Mouse (Mus musculus) limb, embryonic 15.5 days (tissue): ENCODE results near the gene Lrrfip2. TPM values are rescaled to one million over a fixed set of nuclear protein-coding genes. Genes with fewer than 3 reads are reported as not detected.

Source experiments
- ATAC-seq: fragments of 200-750 bp; cut with Nextera tagmentation; 2 replicates; pipeline ENCODE4 v1.8.0; 2017; ENCODE audit warnings: low read depth, moderate TSS enrichment; ENCODE audit not compliant: insufficient number of reproducible peaks, low FRiP score, low TSS enrichment
- H3K27ac ChIP-seq: fragments of 300-500 bp; sonication (generic); 2 replicates; pipeline ENCODE4 v1.5.1; 2015; ENCODE audit warnings: moderate library complexity, mild to moderate bottlenecking, inconsistent platforms
- H3K27me3 ChIP-seq: fragments of 300-500 bp; sonication (generic); 2 replicates; pipeline ENCODE4 v1.6.1; 2015; ENCODE audit warnings: inconsistent platforms
- H3K36me3 ChIP-seq: fragments of 300-500 bp; sonication (generic); 2 replicates; pipeline ENCODE4 v1.6.1; 2015; ENCODE audit warnings: inconsistent platforms
- H3K4me1 ChIP-seq: fragments of 300-500 bp; sonication (generic); 2 replicates; pipeline ENCODE4 v1.6.1; 2015; ENCODE audit warnings: inconsistent platforms
- H3K4me2 ChIP-seq: fragments of 300-500 bp; sonication (generic); 2 replicates; pipeline ENCODE4 v1.6.1; 2015; ENCODE audit warnings: mild to moderate bottlenecking, inconsistent platforms
- H3K4me3 ChIP-seq: fragments of 300-500 bp; sonication (generic); 2 replicates; pipeline ENCODE4 v1.5.1; 2015; ENCODE audit warnings: mild to moderate bottlenecking, inconsistent platforms
- H3K9ac ChIP-seq: fragments of 300-500 bp; sonication (generic); 2 replicates; pipeline ENCODE4 v1.6.1; 2015; ENCODE audit warnings: inconsistent platforms
- H3K9me3 ChIP-seq: fragments of 300-500 bp; sonication (generic); 2 replicates; pipeline ENCODE4 v1.6.1; 2016; ENCODE audit warnings: inconsistent platforms
- WGBS: fragments of 180-500 bp; shearing (Covaris S2); methylation state at CpG from one replicate; pipeline ENCODE4 v1.1.7; 2015; 5-methylcytosine and 5-hydroxymethylcytosine counted together
- polyA plus RNA-seq: library from polyadenylated mRNA; unstranded; fragments of >200 nt; fragmentation: Nextera tagmentation; extraction: Ambion mirVana; gene quantifications from 2 replicates; pipeline ENCODE4 v1.2.1, GENCODE M21; 2015

The Lrrfip2 gene
- polyA plus RNA-seq, 1 experiment from 2014 or later, result 39.7 TPM

DNA sequence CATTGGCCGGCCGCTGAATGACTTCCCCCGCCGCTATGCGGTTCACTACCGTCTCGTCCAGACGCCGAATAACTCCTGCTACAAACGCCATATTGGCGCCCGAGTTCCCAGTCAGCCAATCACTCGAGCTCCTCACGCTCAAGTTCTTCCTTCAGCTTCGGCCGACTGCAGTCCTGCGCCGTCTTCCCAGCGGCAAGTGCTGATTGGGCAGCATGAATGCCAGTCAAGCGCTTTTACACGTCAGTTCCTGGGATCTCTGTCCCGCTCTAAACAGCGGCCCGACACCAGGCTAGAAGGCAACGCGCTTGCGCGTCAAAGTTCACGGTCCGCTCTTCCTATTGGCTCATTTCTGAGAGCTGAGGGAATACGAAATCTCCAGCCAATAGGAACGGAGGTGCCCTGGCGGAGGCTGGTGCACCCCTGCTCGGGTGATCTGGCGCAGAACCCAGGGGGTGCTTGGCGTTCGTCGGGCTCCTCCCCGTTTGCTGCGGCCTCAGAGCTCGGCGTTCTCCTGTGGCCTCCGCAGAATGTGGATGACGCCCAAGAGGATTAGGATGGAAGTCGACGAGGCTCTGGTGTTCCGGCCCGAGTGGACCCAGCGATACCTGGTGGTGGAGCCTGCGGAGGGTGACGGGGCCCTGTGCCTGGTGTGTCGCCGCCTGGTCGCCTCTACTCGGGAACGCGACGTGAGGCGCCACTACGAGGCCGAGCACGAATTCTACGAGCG lies 154.2 kb downstream of the Lrrfip2 start, which contains the start of the genes Mlh1 and Epm2aip1:
Gene Mlh1 (minus strand): TSS at position 358 of the 727 bp plus-strand sequence.
Gene Epm2aip1 (plus strand): TSS at position 496 of the 727 bp plus-strand sequence.
- under 1% methylated on average over 64 of the region's 64 CpGs for WGBS
- Histone ChIP-seq H3K4me1 (peaks cover 28% of the 10 kb centered on the region), H3K4me3 (peak within 1 kb of the TSS; percentile 83), H3K36me3 (peaks cover 14% of the 10 kb centered on the region), H3K9ac (peak within 1 kb of the TSS; percentile 74), H3K9me3 (no peaks in the 10 kb centered on the region), H3K4me2 (peak within 1 kb of the TSS; percentile 63), H3K27me3 (no peaks in the 10 kb centered on the region), H3K27ac (peak within 1 kb of the TSS; percentile 97)
- ATAC-seq, result peak; percentile 100

DNA sequence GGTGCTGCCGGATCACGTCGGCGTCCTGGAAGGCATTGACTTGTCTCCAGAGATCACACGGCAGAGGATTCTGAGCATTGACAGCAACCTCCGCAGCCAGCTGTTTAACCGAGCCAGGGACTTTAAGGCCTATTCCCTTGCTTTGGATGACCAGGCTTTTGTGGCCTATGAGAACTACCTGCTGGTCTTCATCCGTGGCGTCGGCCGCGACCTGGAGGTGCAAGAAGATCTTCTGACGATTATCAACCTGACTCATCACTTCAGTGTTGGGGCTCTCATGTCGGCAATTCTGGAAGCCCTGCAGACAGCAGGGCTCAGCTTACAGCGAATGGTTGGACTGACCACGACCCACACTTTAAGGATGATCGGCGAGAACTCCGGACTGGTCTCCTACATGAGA lies 155.0 kb downstream of the Lrrfip2 start:
- ATAC-seq, result no peak
- H3K27ac ChIP-seq, result peak overlapping the region; percentile 97
- 6% methylated on average over 19 of the region's 19 CpGs for WGBS

DNA sequence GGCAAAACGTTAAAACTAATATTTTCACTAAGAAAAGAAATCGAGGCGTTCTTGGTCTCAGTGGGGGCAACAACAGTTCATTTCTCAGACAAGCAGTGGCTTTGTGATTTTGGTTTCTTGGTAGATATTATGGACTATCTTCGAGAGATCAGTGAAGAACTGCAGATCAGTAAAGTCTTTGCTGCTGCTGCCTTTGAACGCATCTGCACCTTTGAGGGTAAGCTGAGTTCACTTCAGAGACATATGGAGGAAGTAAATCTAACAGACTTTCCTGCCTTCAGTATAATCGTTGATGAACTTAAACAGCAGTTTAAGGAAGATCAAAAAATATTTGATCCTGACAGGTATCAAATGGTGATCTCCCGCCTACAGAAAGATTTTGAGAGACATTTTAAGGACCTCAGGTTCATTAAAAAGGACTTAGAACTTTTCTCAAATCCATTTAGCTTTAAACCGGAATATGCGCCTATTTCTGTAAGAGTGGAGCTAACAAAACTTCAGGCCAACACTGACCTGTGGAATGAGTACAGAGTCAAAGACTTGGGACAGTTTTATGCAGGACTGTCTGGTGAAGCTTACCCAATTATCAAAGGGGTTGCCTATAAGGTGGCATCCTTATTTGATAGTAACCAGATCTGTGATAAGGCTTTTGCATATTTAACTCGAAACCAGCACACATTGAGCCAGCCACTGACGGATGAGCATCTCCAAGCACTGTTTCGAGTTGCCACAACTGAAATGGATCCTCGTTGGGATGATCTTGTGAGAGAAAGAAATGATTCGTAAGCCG lies 155.8 kb downstream of the Lrrfip2 start:
- H3K4me1 ChIP-seq, result peaks cover 28% of the 10 kb centered on the region
- peak overlapping the region; percentile 72 for H3K9ac ChIP-seq
- ATAC-seq, result no peak

More for the DNA sequence above, 155.0 kb downstream of the Lrrfip2 start:
- peak overlapping the region; percentile 83 for H3K4me3 ChIP-seq
- peak overlapping the region; percentile 63 for H3K4me2 ChIP-seq
- no peaks in the 10 kb centered on the region for H3K27me3 ChIP-seq
- peaks cover 11% of the 10 kb centered on the region for H3K36me3 ChIP-seq
- H3K4me1 ChIP-seq, result peaks cover 28% of the 10 kb centered on the region
- H3K9ac ChIP-seq, result peak overlapping the region; percentile 72
- no peaks in the 10 kb centered on the region for H3K9me3 ChIP-seq

DNA sequence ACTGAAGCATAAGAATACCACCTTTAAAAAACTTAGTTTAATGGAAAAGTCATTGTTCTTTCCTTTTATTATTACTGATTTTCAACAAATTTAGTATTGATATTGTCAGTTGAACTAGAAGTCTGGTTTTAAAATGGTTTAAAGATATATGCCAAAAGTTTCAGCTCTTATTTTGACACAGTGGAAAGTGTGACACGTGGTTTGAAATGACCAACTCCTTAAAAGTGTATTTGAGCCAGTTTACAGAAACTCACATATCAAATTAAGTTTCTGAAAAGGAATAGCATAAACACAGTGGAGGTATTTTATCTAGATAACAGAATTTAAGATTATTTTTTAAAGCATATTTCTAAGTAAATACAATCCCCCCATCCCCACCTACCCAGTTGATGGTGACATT lies 156.6 kb downstream of the Lrrfip2 start:
- Histone ChIP-seq H3K9ac (no peak overlapping the region), H3K36me3 (peaks cover 17% of the 10 kb centered on the region)

More for the DNA sequence above, 155.8 kb downstream of the Lrrfip2 start:
- peak overlapping the region; percentile 63 for H3K4me2 ChIP-seq
- peak overlapping the region; percentile 83 for H3K4me3 ChIP-seq
- H3K36me3 ChIP-seq, result peaks cover 9% of the 10 kb centered on the region
- no peaks in the 10 kb centered on the region for H3K9me3 ChIP-seq
- no peaks in the 10 kb centered on the region for H3K27me3 ChIP-seq
- H3K27ac ChIP-seq, result no peak overlapping the region
- WGBS, result 61% methylated on average over 15 of the region's 15 CpGs

DNA sequence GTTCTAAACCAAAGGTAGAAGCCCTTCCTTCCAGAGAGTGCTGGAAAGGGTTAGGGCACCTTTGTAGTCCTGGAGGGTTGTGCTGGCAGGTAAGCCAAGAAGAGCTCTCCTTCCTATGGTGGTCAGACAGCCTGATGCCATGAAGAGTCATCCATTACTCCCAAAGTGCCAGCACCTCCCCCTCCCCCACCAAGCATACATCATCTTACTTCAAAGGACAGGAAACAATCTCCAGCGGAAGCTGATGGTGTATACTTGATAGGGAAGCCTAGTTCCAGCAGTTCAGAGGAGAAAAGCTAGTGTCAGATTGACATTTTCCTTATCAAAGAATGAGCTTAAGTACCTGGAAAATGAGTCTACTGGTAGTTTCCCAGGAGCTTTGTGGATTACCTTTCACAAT lies 157.8 kb downstream of the Lrrfip2 start:
- no peak overlapping the region for H3K9ac ChIP-seq
- H3K36me3 ChIP-seq, result peaks cover 26% of the 10 kb centered on the region
- H3K4me2 ChIP-seq, result peak overlapping the region; percentile 37
- H3K4me1 ChIP-seq, result peaks cover 27% of the 10 kb centered on the region
- no peaks in the 10 kb centered on the region for H3K9me3 ChIP-seq
- no peak for ATAC-seq
- no peak overlapping the region for H3K27ac ChIP-seq
- H3K4me3 ChIP-seq, result peak overlapping the region; percentile 17
- WGBS, result 43% methylated on average over 1 of the region's 1 CpGs
- no peaks in the 10 kb centered on the region for H3K27me3 ChIP-seq

More for the DNA sequence above, 156.6 kb downstream of the Lrrfip2 start:
- Histone ChIP-seq H3K4me1 (peaks cover 28% of the 10 kb centered on the region), H3K4me3 (0 out of 2 replicates have a peak overlapping the region, but pooled peaks have one; percentile 83), H3K9me3 (no peaks in the 10 kb centered on the region), H3K27me3 (no peaks in the 10 kb centered on the region), H3K4me2 (peak overlapping the region; percentile 63), H3K27ac (no peak overlapping the region)
- 73% methylated on average over 1 of the region's 1 CpGs for WGBS
- no peak for ATAC-seq

Other genes with a start within 250 kb of the Lrrfip2 start
- gene Als2cl, start 237.7 kb upstream of the Lrrfip2 start, polyA plus RNA-seq, result 2.8 and 3.7 TPM in 2 replicates
- gene Tmie, start 237.5 kb upstream of the Lrrfip2 start, polyA plus RNA-seq, result 0.93 and 1.1 TPM in 2 replicates
- not detected in 2 replicates for gene Fam240a, start 200.7 kb upstream of the Lrrfip2 start, polyA plus RNA-seq
- 0.56 and 0.69 TPM in 2 replicates for gene Tdgf1, start 171.4 kb upstream of the Lrrfip2 start, polyA plus RNA-seq
- 0.32 and 0.57 TPM in 2 replicates for gene Lrrc2, start 166.0 kb upstream of the Lrrfip2 start, polyA plus RNA-seq
- gene Rtp3, start 127.0 kb upstream of the Lrrfip2 start, polyA plus RNA-seq, result not detected in 2 replicates
- 2.0 and 5.3 TPM in 2 replicates for gene Ltf, start 98.3 kb upstream of the Lrrfip2 start, polyA plus RNA-seq
- 1.1 and 1.2 TPM in 2 replicates for gene Ccrl2, start 60.1 kb upstream of the Lrrfip2 start, polyA plus RNA-seq
- gene Mlh1, start 154.2 kb downstream of the Lrrfip2 start, polyA plus RNA-seq, result 32.2 and 35.7 TPM in 2 replicates
- gene Epm2aip1, start 154.3 kb downstream of the Lrrfip2 start, polyA plus RNA-seq, result 27.9 and 30.0 TPM in 2 replicates
- gene Trank1, start 194.1 kb downstream of the Lrrfip2 start, polyA plus RNA-seq, result 0.57 and 0.76 TPM in 2 replicates